Mouse (Mus musculus) heart, postnatal 0 days (tissue): Measurements from ENCODE around the gene Pim3.
A peak's percentile ranks its signal among the peaks of the same experiment; 100 is the strongest.

Source experiments
- CTCF ChIP-seq: IDR thresholded peaks from 2 replicates; pipeline ENCODE4 v1.5.1; 2016; ENCODE audit warnings: antibody characterized with exemption, control low read depth, low read depth
- EP300 ChIP-seq: IDR thresholded peaks from 2 replicates; pipeline ENCODE4 v1.6.1; 2016; ENCODE audit warnings: antibody characterized with exemption, low read depth

GRCm38 (mm10) chr15:88836031-88836430 lies 26.0 kb upstream of the Pim3 start:
- peak; percentile 50 for TF ChIP-seq CTCF
- TF ChIP-seq EP300, result no peak
